Mouse (Mus musculus): Measurements from ENCODE around the gene Grid1. TPM values are rescaled to one million over a fixed set of nuclear protein-coding genes. Genes with fewer than 3 reads are reported as not detected.

Grid1 gene
- polyA plus RNA-seq, 1 experiment from 2014 or later, result 0.36 TPM

GRCm38 (mm10) chr14:35173861-35174260, 354.0 kb downstream of the Grid1 start:
- Histone ChIP-seq H3K4me3 (ENCODE audit: low read depth, low read length) (no peak overlapping the region), H3K4me2 (ENCODE audit: low read depth, low read length, severe bottlenecking) (no peak overlapping the region), H3K9ac (ENCODE audit: low read length) (no peak overlapping the region), H3K27ac (ENCODE audit: low read depth, low read length) (no peak overlapping the region), H3K36me3 (ENCODE audit: control insufficient read depth, insufficient read depth, low read length) (no peaks in the 10 kb centered on the region), H3K9me3 (ENCODE audit: control insufficient read depth, low read length) (no peaks in the 10 kb centered on the region), H3K4me1 (replicated peaks; ENCODE audit: control insufficient read depth, insufficient read depth, low read length) (no peaks in the 10 kb centered on the region), H3K27me3 (ENCODE audit: control insufficient read depth, insufficient read depth, low read length) (no peaks in the 10 kb centered on the region)
- no peak for ATAC-seq (replicated peaks; ENCODE audit: low FRiP score)
- 69% methylated on average over 1 of the region's 1 CpGs for WGBS
- DNase-seq (ENCODE audit: low spot score), result no peak

- 89% methylated on average over 3 of the region's 3 CpGs for WGBS
- Histone ChIP-seq H3K27me3 (ENCODE audit: control insufficient read depth, insufficient read depth, low read length) (no peaks in the 10 kb centered on the region), H3K4me3 (ENCODE audit: low read depth, low read length) (no peak overlapping the region), H3K9me3 (ENCODE audit: control insufficient read depth, low read length) (no peaks in the 10 kb centered on the region), H3K4me1 (replicated peaks; ENCODE audit: control insufficient read depth, insufficient read depth, low read length) (no peaks in the 10 kb centered on the region), H3K27ac (ENCODE audit: low read depth, low read length) (no peak overlapping the region), H3K36me3 (ENCODE audit: control insufficient read depth, insufficient read depth, low read length) (no peaks in the 10 kb centered on the region), H3K9ac (ENCODE audit: low read length) (no peak overlapping the region), H3K4me2 (ENCODE audit: low read depth, low read length, severe bottlenecking) (no peak overlapping the region)
- no peak for ATAC-seq (replicated peaks; ENCODE audit: low FRiP score)
- DNase-seq (ENCODE audit: low spot score), result no peak
These were observed 356.1 kb downstream of the Grid1 start for GRCm38 (mm10) chr14:35176021-35176420.

GRCm38 (mm10) chr14:35179076-35179475, 359.2 kb downstream of the Grid1 start:
- no peak for ATAC-seq (replicated peaks; ENCODE audit: low FRiP score)

GRCm38 (mm10) chr14:35185399-35185798, 365.5 kb downstream of the Grid1 start:
- H3K36me3 ChIP-seq (ENCODE audit: control insufficient read depth, insufficient read depth, low read length), result no peaks in the 10 kb centered on the region
- 87% methylated on average over 1 of the region's 1 CpGs for WGBS
- H3K27me3 ChIP-seq (ENCODE audit: control insufficient read depth, insufficient read depth, low read length), result no peaks in the 10 kb centered on the region
- H3K4me1 ChIP-seq (replicated peaks; ENCODE audit: control insufficient read depth, insufficient read depth, low read length), result no peaks in the 10 kb centered on the region
- no peak overlapping the region for H3K27ac ChIP-seq (ENCODE audit: low read depth, low read length)
- no peak overlapping the region for H3K4me2 ChIP-seq (ENCODE audit: low read depth, low read length, severe bottlenecking)
- DNase-seq (ENCODE audit: low spot score) (no peak), ATAC-seq (replicated peaks; ENCODE audit: low FRiP score) (no peak)
- H3K9ac ChIP-seq (ENCODE audit: low read length), result no peak overlapping the region
- H3K4me3 ChIP-seq (ENCODE audit: low read depth, low read length), result no peak overlapping the region
- no peaks in the 10 kb centered on the region for H3K9me3 ChIP-seq (ENCODE audit: control insufficient read depth, low read length)

More at GRCm38 (mm10) chr14:35179076-35179475, 359.2 kb downstream of the Grid1 start:
- no peaks in the 10 kb centered on the region for H3K9me3 ChIP-seq (ENCODE audit: control insufficient read depth, low read length)
- no peak overlapping the region for H3K4me3 ChIP-seq (ENCODE audit: low read depth, low read length)
- no peaks in the 10 kb centered on the region for H3K4me1 ChIP-seq (replicated peaks; ENCODE audit: control insufficient read depth, insufficient read depth, low read length)
- no peak overlapping the region for H3K4me2 ChIP-seq (ENCODE audit: low read depth, low read length, severe bottlenecking)
- H3K27ac ChIP-seq (ENCODE audit: low read depth, low read length), result no peak overlapping the region
- no peak for DNase-seq (ENCODE audit: low spot score)
- no peaks in the 10 kb centered on the region for H3K27me3 ChIP-seq (ENCODE audit: control insufficient read depth, insufficient read depth, low read length)
- no peaks in the 10 kb centered on the region for H3K36me3 ChIP-seq (ENCODE audit: control insufficient read depth, insufficient read depth, low read length)
- H3K9ac ChIP-seq (ENCODE audit: low read length), result no peak overlapping the region

GRCm38 (mm10) chr14:35192256-35192655, 372.3 kb downstream of the Grid1 start:
- no peaks in the 10 kb centered on the region for H3K4me1 ChIP-seq (replicated peaks; ENCODE audit: control insufficient read depth, insufficient read depth, low read length)
- no peak overlapping the region for H3K4me2 ChIP-seq (ENCODE audit: low read depth, low read length, severe bottlenecking)
- no peak overlapping the region for H3K9ac ChIP-seq (ENCODE audit: low read length)
- H3K27ac ChIP-seq (ENCODE audit: low read depth, low read length), result no peak overlapping the region
- no peaks in the 10 kb centered on the region for H3K27me3 ChIP-seq (ENCODE audit: control insufficient read depth, insufficient read depth, low read length)
- ATAC-seq (replicated peaks; ENCODE audit: low FRiP score) (no peak), DNase-seq (ENCODE audit: low spot score) (no peak)
- 85% methylated on average over 6 of the region's 6 CpGs for WGBS
- H3K36me3 ChIP-seq (ENCODE audit: control insufficient read depth, insufficient read depth, low read length), result no peaks in the 10 kb centered on the region
- no peaks in the 10 kb centered on the region for H3K9me3 ChIP-seq (ENCODE audit: control insufficient read depth, low read length)
- H3K4me3 ChIP-seq (ENCODE audit: low read depth, low read length), result no peak overlapping the region

- H3K4me1 ChIP-seq (replicated peaks; ENCODE audit: control insufficient read depth, insufficient read depth, low read length), result no peaks in the 10 kb centered on the region
- ATAC-seq (replicated peaks; ENCODE audit: low FRiP score) (no peak), DNase-seq (ENCODE audit: low spot score) (no peak)
- H3K4me2 ChIP-seq (ENCODE audit: low read depth, low read length, severe bottlenecking), result no peak overlapping the region
- H3K27me3 ChIP-seq (ENCODE audit: control insufficient read depth, insufficient read depth, low read length), result no peaks in the 10 kb centered on the region
- no peaks in the 10 kb centered on the region for H3K9me3 ChIP-seq (ENCODE audit: control insufficient read depth, low read length)
- H3K9ac ChIP-seq (ENCODE audit: low read length), result no peak overlapping the region
- H3K4me3 ChIP-seq (ENCODE audit: low read depth, low read length), result no peak overlapping the region
- 92% methylated on average over 3 of the region's 3 CpGs for WGBS
- no peak overlapping the region for H3K27ac ChIP-seq (ENCODE audit: low read depth, low read length)
- no peaks in the 10 kb centered on the region for H3K36me3 ChIP-seq (ENCODE audit: control insufficient read depth, insufficient read depth, low read length)
These were observed 377.5 kb downstream of the Grid1 start for GRCm38 (mm10) chr14:35197371-35197770.

- H3K4me1 ChIP-seq (replicated peaks; ENCODE audit: control insufficient read depth, insufficient read depth, low read length), result no peaks in the 10 kb centered on the region
- no peak overlapping the region for H3K27ac ChIP-seq (ENCODE audit: low read depth, low read length)
- no peaks in the 10 kb centered on the region for H3K27me3 ChIP-seq (ENCODE audit: control insufficient read depth, insufficient read depth, low read length)
- H3K4me2 ChIP-seq (ENCODE audit: low read depth, low read length, severe bottlenecking), result no peak overlapping the region
- no peaks in the 10 kb centered on the region for H3K36me3 ChIP-seq (ENCODE audit: control insufficient read depth, insufficient read depth, low read length)
- no peak for DNase-seq (ENCODE audit: low spot score)
- no peak for ATAC-seq (replicated peaks; ENCODE audit: low FRiP score)
- no peaks in the 10 kb centered on the region for H3K9me3 ChIP-seq (ENCODE audit: control insufficient read depth, low read length)
- no peak overlapping the region for H3K4me3 ChIP-seq (ENCODE audit: low read depth, low read length)
- no peak overlapping the region for H3K9ac ChIP-seq (ENCODE audit: low read length)
- 86% methylated on average over 4 of the region's 4 CpGs for WGBS
These were observed 378.5 kb downstream of the Grid1 start for GRCm38 (mm10) chr14:35198447-35198846.

GRCm38 (mm10) chr14:35198899-35199298, 379.0 kb downstream of the Grid1 start:
- no peak overlapping the region for H3K4me3 ChIP-seq (ENCODE audit: low read depth, low read length)
- DNase-seq (ENCODE audit: low spot score) (no peak), ATAC-seq (replicated peaks; ENCODE audit: low FRiP score) (no peak)
- H3K9me3 ChIP-seq (ENCODE audit: control insufficient read depth, low read length), result no peaks in the 10 kb centered on the region
- no peak overlapping the region for H3K4me2 ChIP-seq (ENCODE audit: low read depth, low read length, severe bottlenecking)
- 81% methylated on average over 6 of the region's 6 CpGs for WGBS
- no peak overlapping the region for H3K27ac ChIP-seq (ENCODE audit: low read depth, low read length)
- no peak overlapping the region for H3K9ac ChIP-seq (ENCODE audit: low read length)
- no peaks in the 10 kb centered on the region for H3K4me1 ChIP-seq (replicated peaks; ENCODE audit: control insufficient read depth, insufficient read depth, low read length)
- H3K36me3 ChIP-seq (ENCODE audit: control insufficient read depth, insufficient read depth, low read length), result no peaks in the 10 kb centered on the region
- H3K27me3 ChIP-seq (ENCODE audit: control insufficient read depth, insufficient read depth, low read length), result no peaks in the 10 kb centered on the region

GRCm38 (mm10) chr14:35209444-35209843, 389.5 kb downstream of the Grid1 start:
- ATAC-seq (replicated peaks; ENCODE audit: low FRiP score) (no peak), DNase-seq (ENCODE audit: low spot score) (no peak)
- H3K27ac ChIP-seq (ENCODE audit: low read depth, low read length), result no peak overlapping the region

More at GRCm38 (mm10) chr14:35209444-35209843, 389.5 kb downstream of the Grid1 start:
- Histone ChIP-seq H3K9me3 (ENCODE audit: control insufficient read depth, low read length) (no peaks in the 10 kb centered on the region), H3K9ac (ENCODE audit: low read length) (no peak overlapping the region), H3K4me2 (ENCODE audit: low read depth, low read length, severe bottlenecking) (no peak overlapping the region), H3K36me3 (ENCODE audit: control insufficient read depth, insufficient read depth, low read length) (no peaks in the 10 kb centered on the region), H3K4me1 (replicated peaks; ENCODE audit: control insufficient read depth, insufficient read depth, low read length) (no peaks in the 10 kb centered on the region), H3K27me3 (ENCODE audit: control insufficient read depth, insufficient read depth, low read length) (no peaks in the 10 kb centered on the region), H3K4me3 (ENCODE audit: low read depth, low read length) (no peak overlapping the region)
- 79% methylated on average over 6 of the region's 6 CpGs for WGBS
